Mouse (Mus musculus) brain, embryonic 14.5 days (tissue): ENCODE data around the gene Fgf4.
"Not testable (repeated sequence)": the region's sequence is repeated elsewhere in the genome, so short reads cannot be mapped to it uniquely, and the experiment has no call there.

ENCODE experiments used
- CTCF ChIP-seq: fragments of 200-500 bp; IDR thresholded peaks from 2 replicates; pipeline ENCODE4 v1.5.1; 2012; ENCODE audit warnings: inconsistent platforms, mild to moderate bottlenecking, moderate library complexity, borderline replicate concordance; ENCODE audit not compliant: insufficient read depth, insufficient read length; ENCODE audit errors: extremely low read depth
- POLR2A ChIP-seq: fragments of 200-500 bp; IDR thresholded peaks from 2 replicates; pipeline ENCODE4 v1.6.1; 2012; ENCODE audit warnings: mild to moderate bottlenecking, inconsistent platforms, borderline replicate concordance; ENCODE audit not compliant: poor library complexity, insufficient read depth, insufficient read length, severe bottlenecking; ENCODE audit errors: extremely low read depth

DNA sequence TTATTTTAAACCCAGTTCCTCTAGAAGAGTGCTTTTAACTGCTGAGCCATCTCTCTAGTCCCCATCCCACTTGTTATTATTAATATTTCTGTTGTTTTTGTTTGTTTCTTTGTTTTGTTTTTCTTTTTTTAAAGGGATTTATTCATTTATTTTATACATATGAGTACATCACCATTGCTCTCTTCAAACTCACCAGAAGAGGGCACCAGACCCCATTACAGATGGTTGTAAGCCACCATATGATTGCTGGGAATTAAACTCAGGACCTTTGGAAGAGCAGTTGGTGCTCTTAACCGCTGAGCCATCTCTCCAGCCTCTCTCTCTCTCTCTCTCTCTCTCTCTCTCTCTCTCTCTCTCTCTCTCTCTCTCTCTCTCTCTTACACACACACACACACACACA is 43.5 kb downstream of the Fgf4 start:
- not testable (repeated sequence) for TF ChIP-seq CTCF, POLR2A
